Mouse (Mus musculus): ENCODE data around the gene Zscan21. TPM values are rescaled to one million over a fixed set of nuclear protein-coding genes. Genes with fewer than 3 reads are reported as not detected.
"Not testable (repeated sequence)": the region's sequence is repeated elsewhere in the genome, so short reads cannot be mapped to it uniquely, and the experiment has no call there.

Zscan21 gene
- polyA plus RNA-seq, 1 experiment from 2014 or later, result 60.4 TPM

DNA sequence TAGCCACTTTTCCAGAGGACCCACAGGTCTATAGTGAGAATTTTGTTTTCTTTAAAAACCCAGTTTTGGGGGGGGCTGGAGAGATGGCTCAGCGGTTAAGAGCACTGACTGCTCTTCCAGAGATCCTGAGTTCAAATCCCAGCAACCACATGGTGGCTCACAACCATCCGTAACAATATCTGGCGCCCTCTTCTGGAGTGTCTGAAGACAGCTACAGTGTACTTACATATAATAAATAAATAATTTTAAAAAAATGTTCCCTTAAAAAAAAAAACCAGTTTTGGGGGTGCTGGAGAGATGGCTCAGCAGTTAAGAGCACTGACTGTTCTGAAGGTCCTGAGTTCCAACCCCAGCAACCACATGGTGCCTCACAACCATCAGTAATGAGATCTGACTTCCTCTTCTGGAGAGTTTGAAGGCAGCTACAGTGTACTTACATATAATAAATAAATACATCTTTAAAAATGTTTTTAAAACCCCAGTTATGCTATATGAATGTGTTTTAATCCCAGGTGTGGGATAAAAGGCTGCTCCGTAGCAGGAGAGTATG lies 6.8 kb upstream of the Zscan21 start:
- CTCF ChIA-PET, result interaction anchor here (1.0 kb wide), 1 partner anchor 20 kb away, joined by 4 read pairs; no protein-coding TSS in a partner anchor
- TF ChIP-seq CTCF (IDR thresholded peaks at IDR 0.05), result peak; percentile 58
- ATAC-seq; DNase-seq (ENCODE audit: low read depth, low spot score); H3K27me3 ChIP-seq; in situ Hi-C loops (cut with MboI; ENCODE audit: low pct_unique_long_range_greater_than_20kb): not testable (repeated sequence)
- POLR2A ChIA-PET, result interaction anchor here (1.6 kb wide), 1 partner anchor 28 kb away, joined by 4 read pairs; no protein-coding TSS in a partner anchor

DNA sequence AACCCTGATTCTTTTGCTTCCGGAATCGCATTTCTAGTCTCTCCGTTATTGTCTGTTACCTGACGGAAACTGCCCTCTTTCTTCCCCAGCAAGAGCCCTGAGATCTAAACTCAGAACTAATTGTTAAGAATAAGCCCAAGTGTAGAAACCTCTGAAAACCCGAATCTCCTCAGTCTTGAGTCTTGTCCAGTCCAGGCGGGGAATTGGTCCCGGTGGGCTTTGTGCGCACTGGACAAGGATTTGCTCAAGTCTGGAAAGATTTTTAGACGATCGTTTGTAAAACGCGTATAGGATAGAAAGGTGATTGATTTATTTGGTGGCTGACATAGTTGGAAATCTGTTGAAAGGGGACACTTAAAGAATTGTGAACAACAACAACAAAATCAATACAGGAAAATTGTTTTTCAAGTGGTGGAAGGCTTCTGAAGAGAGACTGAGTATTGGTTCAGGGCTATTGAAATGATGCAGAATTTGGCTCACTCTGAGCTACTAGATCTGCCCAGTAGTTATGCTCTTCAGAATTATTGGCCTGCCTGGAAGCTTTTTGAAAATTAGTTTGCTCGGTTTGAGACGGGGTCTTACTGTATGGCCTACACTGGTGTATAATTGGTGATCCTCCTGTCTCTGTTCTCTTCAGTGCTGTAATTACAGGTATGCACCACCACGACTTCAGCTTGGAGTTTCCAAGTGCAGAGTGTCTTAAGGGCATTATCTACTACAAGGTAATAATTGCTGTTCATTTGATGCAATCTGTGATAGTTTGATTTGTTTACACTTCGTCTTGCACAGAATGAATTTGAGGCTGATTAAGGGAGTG lies 704 bp downstream of the Zscan21 start:
- peak; percentile 18 for ATAC-seq
- in situ Hi-C loops (cut with MboI; ENCODE audit: low pct_unique_long_range_greater_than_20kb), result no loop called here
- no peak for DNase-seq (ENCODE audit: low read depth, low spot score)
- ChIA-PET POLR2A (interaction anchor here (0.5 to 1.0 kb wide), 2 partner anchors 11 to 70 kb away, joined by 3 to 5 read pairs; partner anchors contain the start of genes Cnpy4 and Taf6), CTCF (interaction anchor here (0.8 to 1.8 kb wide), 4 partner anchors 14 to 25 kb away, joined by 3 to 6 read pairs (median 4); no protein-coding TSS in a partner anchor)
- H3K27me3 ChIP-seq, result no peaks in the 10 kb centered on the region
- TF ChIP-seq CTCF (IDR thresholded peaks at IDR 0.05), result peak; percentile 4

DNA sequence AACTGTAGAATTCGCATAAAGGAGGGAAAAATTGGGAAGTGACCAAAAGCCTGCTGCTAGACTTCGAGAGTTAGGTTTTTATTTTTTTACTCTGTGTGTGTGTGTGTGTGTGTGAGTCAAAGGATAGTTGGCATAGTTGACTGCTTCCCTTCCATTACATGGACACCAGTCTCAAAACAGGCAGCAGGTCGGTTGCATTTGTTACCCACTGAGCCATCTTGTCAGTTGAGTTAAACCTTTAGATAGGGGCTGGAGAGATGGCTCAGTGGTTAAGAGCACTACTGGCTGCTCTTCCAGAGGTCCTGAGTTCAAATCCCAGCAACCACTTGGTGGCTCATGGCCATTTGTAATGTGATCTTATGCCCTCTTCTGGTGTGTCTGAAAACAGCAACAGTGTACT lies 1.3 kb downstream of the Zscan21 start:
- no peak for ATAC-seq
- no peak for DNase-seq (ENCODE audit: low read depth, low spot score)
- in situ Hi-C loops (cut with MboI; ENCODE audit: low pct_unique_long_range_greater_than_20kb), result no loop called here
- ChIA-PET POLR2A (interaction anchor here (0.7 to 1.0 kb wide), 3 partner anchors 10 to 1226 kb away, joined by 3 to 5 read pairs (median 5); no protein-coding TSS in a partner anchor), CTCF (interaction anchor here (0.8 to 1.8 kb wide), 5 partner anchors 13 to 28 kb away, joined by 3 to 6 read pairs (median 4); no protein-coding TSS in a partner anchor)
- peak; percentile 58 for TF ChIP-seq CTCF (IDR thresholded peaks at IDR 0.05)
- H3K27me3 ChIP-seq, result no peaks in the 10 kb centered on the region

DNA sequence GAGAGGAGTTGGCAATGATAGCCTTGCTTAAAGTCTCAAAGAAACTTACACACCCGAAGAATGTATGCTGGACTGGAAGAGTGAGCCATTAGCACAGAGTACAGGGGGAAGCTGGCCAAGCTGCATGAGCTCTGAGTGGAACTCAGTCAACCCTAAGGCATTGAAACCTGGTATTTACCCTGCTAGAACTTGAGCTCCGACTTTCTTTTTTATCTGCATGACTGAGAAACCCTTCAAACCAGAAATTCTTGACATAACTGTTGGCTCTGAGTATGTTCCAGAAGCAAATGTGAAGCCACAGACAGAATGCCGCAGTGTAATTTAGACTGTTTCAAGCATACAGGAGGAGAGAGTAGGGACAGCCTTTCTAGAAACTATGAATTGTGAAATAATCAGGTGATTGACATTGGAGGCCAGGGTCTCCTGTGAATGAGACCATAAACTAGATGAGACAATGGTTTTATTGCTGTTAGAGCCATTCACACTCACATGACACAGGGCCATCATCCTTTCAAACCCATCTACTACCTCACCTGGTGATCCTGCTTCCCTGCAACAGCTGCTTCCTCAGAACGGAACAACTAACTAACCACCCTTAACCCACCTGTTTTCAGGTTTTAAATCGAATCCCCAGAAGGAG lies 15.8 kb downstream of the Zscan21 start:
- DNase-seq (ENCODE audit: low read depth, low spot score), result peak; percentile 95
- H3K27me3 ChIP-seq, result no peaks in the 10 kb centered on the region
- in situ Hi-C loops (cut with MboI; ENCODE audit: low pct_unique_long_range_greater_than_20kb), result no loop called here
- ChIA-PET POLR2A (interaction anchor here (0.5 to 1.6 kb wide), 2 partner anchors 14 to 46 kb away, joined by 3 to 5 read pairs; no protein-coding TSS in a partner anchor), CTCF (interaction anchor here (1.4 to 2.3 kb wide), 2 partner anchors 9 to 14 kb away, joined by 5 to 6 read pairs; no protein-coding TSS in a partner anchor)
- peak; percentile 96 for ATAC-seq
- no peak for TF ChIP-seq CTCF (IDR thresholded peaks at IDR 0.05)

DNA sequence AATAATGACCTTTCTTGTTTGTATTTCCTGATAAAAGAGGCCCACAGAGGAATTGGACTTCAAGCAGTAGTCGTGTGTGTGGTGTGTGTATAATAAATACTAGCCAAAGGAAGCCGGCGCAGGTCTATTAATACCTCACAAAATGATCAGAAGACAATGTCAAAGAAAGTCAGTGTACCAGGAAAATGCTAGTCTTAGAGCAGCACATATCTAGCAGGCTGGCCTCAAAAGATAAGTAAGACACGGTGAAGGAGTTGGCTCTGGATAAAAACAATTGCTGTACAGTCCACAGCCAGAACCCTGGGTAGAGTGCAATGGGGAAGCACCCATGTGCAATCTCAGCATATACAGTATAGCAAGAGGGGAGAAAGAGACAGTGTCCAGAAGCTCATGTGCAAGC lies 20.6 kb downstream of the Zscan21 start:
- POLR2A ChIA-PET, result interaction anchor here (0.7 to 1.6 kb wide), 3 partner anchors 27 to 227 kb away, joined by 3 to 4 read pairs (median 4); no protein-coding TSS in a partner anchor
- CTCF ChIA-PET, result interaction anchor here (0.7 to 3.0 kb wide), 5 partner anchors 9 to 50 kb away, joined by 3 to 11 read pairs (median 5); no protein-coding TSS in a partner anchor
- H3K27me3 ChIP-seq, result no peaks in the 10 kb centered on the region
- TF ChIP-seq CTCF (IDR thresholded peaks at IDR 0.05), result no peak
- no peak for ATAC-seq
- in situ Hi-C loops (cut with MboI; ENCODE audit: low pct_unique_long_range_greater_than_20kb), result loop anchor here (5.0 kb wide), 2 partner anchors 50 to 245 kb away; partner anchors contain the start of gene Zkscan1
- no peak for DNase-seq (ENCODE audit: low read depth, low spot score)

DNA sequence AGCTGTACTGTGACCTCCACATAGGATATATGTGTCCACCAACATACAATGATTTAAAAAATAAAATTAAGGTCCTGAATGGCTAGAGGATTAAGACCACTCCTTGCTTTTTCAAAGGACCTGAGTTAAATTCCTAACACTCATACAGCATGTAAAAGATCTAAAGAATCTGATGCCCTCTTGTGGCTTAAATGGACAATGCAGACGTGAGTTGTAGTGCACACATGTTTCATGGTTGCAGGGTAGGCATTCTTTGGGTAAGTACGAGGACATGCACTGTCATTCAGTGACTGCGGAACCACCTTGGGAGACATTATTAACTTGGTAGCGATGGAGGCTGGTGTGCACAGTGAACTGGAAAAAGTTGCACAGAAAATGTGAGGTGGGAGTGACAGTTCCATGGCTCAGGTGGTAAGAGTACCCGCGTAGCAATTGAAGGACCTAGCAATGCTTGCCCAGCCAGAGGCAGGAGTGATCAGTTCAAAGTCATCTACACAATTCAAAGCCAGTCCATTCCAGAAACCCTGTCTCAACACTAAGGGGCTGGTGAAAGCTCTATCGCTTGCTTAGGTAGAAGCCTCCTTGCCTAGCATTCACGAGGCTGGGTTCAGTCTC lies 21.3 kb downstream of the Zscan21 start:
- H3K27me3 ChIP-seq, result no peaks in the 10 kb centered on the region
- POLR2A ChIA-PET, result interaction anchor here (0.8 to 1.6 kb wide), 2 partner anchors 28 to 228 kb away, joined by 3 to 4 read pairs; no protein-coding TSS in a partner anchor
- in situ Hi-C loops (cut with MboI; ENCODE audit: low pct_unique_long_range_greater_than_20kb), result loop anchor here (5.0 kb wide), 2 partner anchors 51 to 246 kb away; partner anchors contain the start of gene Zkscan1
- DNase-seq (ENCODE audit: low read depth, low spot score), result no peak
- CTCF ChIA-PET, result interaction anchor here (0.9 to 3.0 kb wide), 6 partner anchors 10 to 252 kb away, joined by 3 to 11 read pairs (median 4); no protein-coding TSS in a partner anchor
- TF ChIP-seq CTCF (IDR thresholded peaks at IDR 0.05), result peak; percentile 78
- peak; percentile 78 for ATAC-seq

DNA sequence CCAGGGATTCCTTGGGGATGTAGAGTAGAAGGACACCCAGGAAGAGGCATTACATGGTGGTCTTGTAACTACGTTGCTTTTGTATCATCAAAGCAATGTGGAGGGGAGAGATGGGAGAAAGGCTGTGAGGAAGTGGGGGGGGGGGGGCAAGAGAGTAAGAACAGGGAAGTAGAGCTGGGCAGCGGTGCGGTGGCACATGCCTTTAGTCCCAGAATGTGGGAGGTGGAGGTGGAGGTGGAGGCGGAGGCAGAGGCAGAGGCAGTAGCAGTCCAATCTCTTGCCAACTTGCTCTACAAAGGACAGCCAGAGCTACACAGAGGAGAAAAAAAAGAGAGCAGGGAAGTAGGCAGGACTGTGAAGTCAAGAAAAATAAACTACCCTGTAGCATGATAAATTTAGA lies 21.9 kb downstream of the Zscan21 start:
- ChIA-PET CTCF (interaction anchor here (1.1 to 3.0 kb wide), 4 partner anchors 10 to 253 kb away, joined by 3 to 11 read pairs (median 4); no protein-coding TSS in a partner anchor), POLR2A (interaction anchor here (1.6 kb wide), 1 partner anchor 29 kb away, joined by 4 read pairs; no protein-coding TSS in a partner anchor)
- in situ Hi-C loops (cut with MboI; ENCODE audit: low pct_unique_long_range_greater_than_20kb), result loop anchor here (5.0 kb wide), 2 partner anchors 51 to 246 kb away; partner anchors contain the start of gene Zkscan1
- H3K27me3 ChIP-seq, result no peaks in the 10 kb centered on the region
- no peak for TF ChIP-seq CTCF (IDR thresholded peaks at IDR 0.05)
- ATAC-seq, result no peak
- no peak for DNase-seq (ENCODE audit: low read depth, low spot score)

DNA sequence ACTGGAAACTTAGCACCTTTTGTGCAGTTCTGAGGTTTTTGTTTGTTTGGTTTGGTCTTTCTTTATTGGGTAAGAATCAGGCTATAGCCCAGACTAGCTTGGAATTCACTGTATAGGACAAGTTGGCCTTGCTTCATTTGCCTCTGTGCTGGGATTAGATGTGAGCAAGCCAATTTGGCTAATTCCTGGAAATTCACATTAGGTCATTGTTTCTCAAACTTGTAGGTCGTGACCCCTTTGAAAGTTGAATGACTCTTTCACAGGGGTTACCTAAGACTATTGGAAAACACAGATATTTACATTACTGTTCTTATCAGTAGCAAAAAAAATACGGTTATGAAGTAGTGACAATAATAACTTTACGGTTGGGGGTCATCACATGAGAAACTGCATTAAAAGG lies 37.7 kb downstream of the Zscan21 start:
- DNase-seq (ENCODE audit: low read depth, low spot score) (no peak), ATAC-seq (no peak)
- TF ChIP-seq CTCF (IDR thresholded peaks at IDR 0.05), result no peak
- CTCF ChIA-PET, result interaction anchor here (1.0 to 1.7 kb wide), 3 partner anchors 12 to 67 kb away, joined by 3 to 6 read pairs (median 5); no protein-coding TSS in a partner anchor
- no peaks in the 10 kb centered on the region for H3K27me3 ChIP-seq
- POLR2A ChIA-PET, result interaction anchor here (0.6 to 1.0 kb wide), 2 partner anchors 12 to 14 kb away, joined by 3 read pairs; no protein-coding TSS in a partner anchor
- in situ Hi-C loops (cut with MboI; ENCODE audit: low pct_unique_long_range_greater_than_20kb), result no loop called here

DNA sequence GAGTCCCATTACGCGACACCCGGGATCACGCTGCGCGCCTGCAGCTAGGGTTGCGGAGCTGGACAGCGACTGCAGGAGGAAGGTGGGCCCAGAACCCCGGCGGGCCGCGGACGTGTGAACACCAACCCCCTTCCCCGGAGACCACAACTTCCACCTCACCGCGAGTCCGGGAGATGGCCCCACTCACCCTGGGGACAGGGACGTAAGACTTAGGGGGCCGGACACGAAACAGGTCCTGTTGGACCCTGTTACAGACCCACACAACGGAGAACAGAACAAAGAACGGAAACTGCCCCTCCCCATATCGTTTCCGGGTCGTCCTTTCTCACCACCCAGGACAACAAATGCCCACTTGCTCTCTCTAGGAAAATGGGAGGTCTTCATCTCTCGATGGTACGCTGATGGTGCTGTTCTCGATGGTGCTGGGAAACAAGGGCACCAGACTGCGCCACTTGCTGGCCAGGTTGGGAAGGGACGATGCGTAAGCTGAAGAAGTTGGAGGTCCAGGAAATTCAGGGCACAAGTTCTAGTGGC lies 38.8 kb downstream of the Zscan21 start, which contains the start of gene Zfp113:
Gene Zfp113, minus strand, starts transcription at position 302 of the 534 bp plus-strand sequence.
- H3K27me3 ChIP-seq, result no peaks in the 10 kb centered on the region
- POLR2A ChIA-PET, result interaction anchor here (0.6 to 1.0 kb wide), 4 partner anchors 11 to 247 kb away, joined by 3 read pairs; no protein-coding TSS in a partner anchor
- DNase-seq (ENCODE audit: low read depth, low spot score) (peak; percentile 94), ATAC-seq (peak; percentile 88)
- CTCF ChIA-PET, result interaction anchor here (1.0 to 1.7 kb wide), 5 partner anchors 11 to 68 kb away, joined by 3 to 6 read pairs (median 5); no protein-coding TSS in a partner anchor
- in situ Hi-C loops (cut with MboI; ENCODE audit: low pct_unique_long_range_greater_than_20kb), result no loop called here
- peak; percentile 93 for TF ChIP-seq CTCF (IDR thresholded peaks at IDR 0.05)

Data from Patski (cell line).